Mouse (Mus musculus): ENCODE data around the gene Zfp773.
A peak's percentile ranks its signal among the peaks of the same experiment; 100 is the strongest.
"Not testable (repeated sequence)": the region's sequence is repeated elsewhere in the genome, so short reads cannot be mapped to it uniquely, and the experiment has no call there.

The Zfp773 gene

GRCm38 (mm10) chr7:7136379-7136866, at the start of gene Zfp773:
Gene Zfp773, minus strand, starts transcription at chr7:7136755.
- peak; percentile 15 to 47 for DNase-seq (ENCODE audit: low spot score in 2 of 2)

GRCm38 (mm10) chr7:7185897-7186296, 49.3 kb upstream of the Zfp773 start:
- no peak for DNase-seq (ENCODE audit: low spot score in 2 of 2)

DNA sequence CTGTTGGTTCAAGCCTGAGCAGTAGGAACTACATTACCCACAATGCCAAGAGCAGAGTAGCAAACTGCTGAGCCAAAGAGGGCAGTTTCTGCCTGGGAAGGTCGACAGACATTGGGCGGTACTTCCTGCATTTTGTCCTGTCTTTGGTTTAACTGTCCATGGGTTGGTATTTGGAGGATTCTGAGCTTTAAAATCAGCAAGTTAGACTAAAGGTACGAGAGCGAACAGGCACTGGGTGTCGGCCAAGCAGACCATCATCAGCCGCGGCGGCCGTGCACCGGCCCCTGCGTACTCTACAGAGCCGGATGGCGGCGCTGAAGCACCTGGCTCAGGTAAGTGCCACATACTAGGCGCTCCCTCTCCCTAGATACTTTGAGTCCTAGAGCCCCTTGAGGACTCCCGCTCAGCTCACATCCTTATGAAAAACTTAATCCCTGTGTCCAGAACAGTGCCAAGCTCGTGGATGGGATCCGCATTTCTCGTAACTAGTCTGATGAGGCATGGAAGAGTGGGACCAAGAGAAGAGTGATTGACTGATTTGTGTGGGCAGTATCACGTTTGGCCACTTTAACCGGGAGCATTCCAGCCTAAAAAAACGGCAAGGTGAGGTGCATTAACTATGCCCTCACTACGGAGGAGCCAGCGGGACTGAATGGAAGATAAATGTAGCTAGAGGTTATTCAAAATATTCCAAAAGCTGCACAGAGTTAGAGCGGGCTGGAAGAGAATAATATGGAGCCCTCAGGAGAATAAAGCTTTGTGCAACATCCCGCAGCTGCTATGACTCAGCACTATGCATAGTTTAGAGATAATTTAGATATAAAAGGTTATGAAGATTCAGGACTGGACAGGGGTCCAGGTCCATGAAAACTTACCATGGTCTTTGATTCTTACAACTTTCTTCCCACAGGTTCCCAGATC, 34.9 kb upstream of the Zfp773 start, which contains the start of gene Zfp418:
Zfp418 (plus strand) TSS at position 104 of the 921 bp plus-strand sequence.
- peak; percentile 59 to 60 for DNase-seq (ENCODE audit: low spot score in 2 of 2)

DNA sequence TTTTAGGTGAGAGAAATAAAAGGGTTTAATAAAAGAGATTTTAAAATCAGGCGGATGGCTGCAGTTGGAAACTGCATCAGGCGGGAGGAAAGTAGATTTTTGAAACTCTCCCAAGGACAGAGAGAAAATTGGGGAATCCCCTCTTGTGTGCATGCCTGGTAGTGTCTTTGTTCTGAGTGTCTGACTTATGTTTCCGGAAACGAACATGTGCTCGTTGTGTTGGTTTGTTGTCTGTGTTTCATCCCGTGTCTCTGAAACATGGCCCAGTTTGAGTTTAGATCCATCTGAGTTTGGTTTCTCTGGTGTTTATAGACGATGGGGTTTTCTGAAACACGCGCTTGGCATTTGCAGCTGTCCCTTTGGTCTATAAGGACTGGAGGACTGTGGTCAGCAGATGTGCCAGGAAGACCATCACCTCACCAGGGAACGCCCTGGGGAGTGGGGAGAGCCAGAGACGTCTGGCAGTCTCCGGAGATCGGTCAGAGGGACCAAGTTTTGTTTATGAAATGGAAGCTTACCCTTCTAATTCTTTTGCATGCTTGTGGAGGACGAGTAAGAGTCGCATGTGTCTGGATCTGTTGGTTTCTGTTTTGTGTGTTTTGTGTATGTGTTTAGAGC, 9.5 kb upstream of the Zfp773 start:
- DNase-seq (ENCODE audit: low spot score in 2 of 2), result no peak

DNA sequence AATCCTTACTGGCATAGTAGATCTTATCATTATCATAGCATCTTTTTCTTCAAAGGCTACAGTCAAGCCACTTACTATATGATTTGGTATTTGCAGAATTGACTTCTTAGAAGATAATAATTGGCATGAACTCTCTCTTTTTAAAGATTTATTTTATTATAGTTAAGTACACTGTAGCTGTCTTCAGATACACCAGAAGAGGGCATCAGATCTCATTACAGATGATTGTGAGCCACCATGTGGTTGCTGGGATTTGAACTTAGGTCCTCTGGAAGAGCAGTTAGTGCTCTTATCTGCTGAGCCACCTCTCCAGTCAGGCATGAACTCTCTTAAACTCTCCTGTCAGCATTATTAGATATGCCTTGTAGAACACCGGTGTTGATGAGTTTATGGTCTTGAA, 7.7 kb upstream of the Zfp773 start:
- no peak for DNase-seq (ENCODE audit: low spot score in 2 of 2)

GRCm38 (mm10) chr7:7132751-7133150, 3.8 kb downstream of the Zfp773 start:
- DNase-seq (ENCODE audit: low spot score in 2 of 2), result no peak

- DNase-seq (ENCODE audit: low spot score in 2 of 2), result not testable (repeated sequence)
These were observed 5.9 kb downstream of the Zfp773 start for GRCm38 (mm10) chr7:7130491-7131124.

DNA sequence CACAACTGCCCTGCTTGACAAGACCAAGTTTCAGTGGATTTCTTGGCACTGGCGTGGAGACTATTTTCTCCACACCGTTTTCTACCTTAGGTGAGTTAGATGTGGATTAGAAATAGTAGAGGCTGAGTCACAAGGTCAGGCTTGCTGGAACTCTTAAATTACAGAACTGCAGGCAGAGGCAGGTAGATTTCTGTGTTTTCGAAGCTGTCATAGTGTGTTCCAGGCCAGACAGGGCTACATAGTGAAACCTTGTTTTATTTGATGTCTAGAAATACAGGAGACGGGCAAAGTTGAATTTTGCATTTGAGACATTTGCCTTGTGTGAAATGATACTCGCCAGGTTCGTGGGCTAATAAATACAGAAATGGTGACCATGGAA, 15.0 kb downstream of the Zfp773 start:
- DNase-seq (ENCODE audit: low spot score in 2 of 2), result no peak

GRCm38 (mm10) chr7:7120921-7121601, 15.5 kb downstream of the Zfp773 start, which contains the start of gene Zfp954:
Gene Zfp954, minus strand, starts transcription at chr7:7121488.
- DNase-seq (ENCODE audit: low spot score in 2 of 2), result peak; percentile 79 to 83

GRCm38 (mm10) chr7:7118441-7118840, 18.1 kb downstream of the Zfp773 start:
- DNase-seq (ENCODE audit: low spot score in 2 of 2), result no peak

GRCm38 (mm10) chr7:7108501-7108900, 28.1 kb downstream of the Zfp773 start:
- DNase-seq (ENCODE audit: low spot score in 2 of 2), result no peak

All from urinary bladder, adult 18-20 months (tissue).